Mouse (Mus musculus) heart, postnatal 4 days (tissue): ENCODE measurements around the gene Ap5z1. TPM values are rescaled to one million over a fixed set of nuclear protein-coding genes. Genes with fewer than 3 reads are reported as not detected.

Source experiments
- DNase-seq: peaks from one replicate; pipeline ENCODE4 v3.0.0; 2021
- total RNA-seq, 2 experiments: library from RNA; stranded (reverse); gene quantifications; 2 replicates each; pipeline ENCODE4 v1.2.3; 2021

The Ap5z1 gene
- total RNA-seq = 1 to 10 TPM; 6.0 to 8.2 TPM

DNA sequence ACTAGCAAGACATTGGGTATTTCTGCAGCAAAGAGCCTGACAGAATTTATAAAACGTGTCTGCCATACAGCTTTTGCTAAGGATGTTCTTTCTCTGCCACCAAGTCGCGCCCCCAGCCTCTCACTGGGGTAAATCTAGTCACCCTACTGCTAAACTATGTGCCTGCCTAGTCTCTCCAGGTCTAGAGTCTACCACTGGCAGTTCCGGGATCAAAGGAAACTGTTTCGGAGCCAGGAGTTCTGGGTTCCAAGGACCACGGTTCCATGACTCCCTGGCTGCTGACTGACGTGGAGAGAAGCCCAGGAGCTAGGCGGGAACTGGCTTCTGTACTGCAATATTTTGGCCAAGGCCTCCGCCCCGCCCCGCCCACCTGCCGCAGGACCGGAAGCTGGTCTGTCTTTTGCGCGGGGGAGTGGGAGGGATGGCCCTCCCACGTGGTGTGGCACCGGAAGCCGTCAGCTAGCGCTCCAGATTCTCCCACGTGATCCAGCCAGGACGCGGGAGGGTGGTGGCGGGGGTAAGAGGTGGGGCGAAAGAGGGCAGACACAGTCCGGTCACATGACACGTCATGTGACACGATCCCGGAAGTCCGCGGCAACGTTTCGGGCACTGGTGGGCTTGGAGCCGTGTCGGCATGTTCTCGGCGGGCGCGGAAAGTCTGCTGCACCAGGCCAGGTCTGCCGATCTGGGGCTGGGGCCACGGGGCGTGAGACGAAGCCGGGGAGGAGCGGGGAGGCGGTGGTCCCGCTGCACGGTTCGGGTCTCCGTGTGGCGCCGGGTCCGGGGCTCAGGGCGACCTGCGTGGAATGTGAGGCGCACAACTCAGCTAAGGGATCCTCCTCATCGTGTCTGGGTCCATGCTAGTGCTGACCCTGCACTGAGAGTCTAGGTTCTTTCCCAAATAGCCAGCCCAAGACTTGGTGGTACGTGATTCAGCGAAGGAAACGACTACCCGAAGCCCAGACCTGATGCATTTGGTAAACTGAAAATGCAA, at the start of gene Ap5z1:
Gene Ap5z1 (plus strand): TSS at position 484 of the 994 bp plus-strand sequence.
- DNase-seq = peak; percentile 94

DNA sequence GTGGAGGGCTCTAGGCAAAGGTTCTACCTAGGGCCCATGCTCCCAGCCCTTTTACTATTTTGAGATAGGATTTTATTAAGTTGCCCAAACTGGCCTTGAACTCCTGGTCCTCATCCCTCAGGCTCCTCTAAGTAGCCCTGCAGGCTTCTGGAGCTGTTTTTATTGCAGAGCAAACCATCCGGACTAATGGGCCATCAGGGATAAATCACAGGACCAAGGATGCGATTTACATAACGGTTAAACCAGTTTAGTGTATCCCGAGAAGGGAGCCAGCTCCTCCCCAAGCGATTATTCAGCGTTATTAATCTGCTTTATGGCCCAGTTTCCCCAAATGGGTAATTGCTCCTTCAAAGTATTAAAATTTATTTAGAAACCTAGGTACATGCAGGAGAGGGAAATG, 48.3 kb upstream of the Ap5z1 start:
- DNase-seq = no peak

DNA sequence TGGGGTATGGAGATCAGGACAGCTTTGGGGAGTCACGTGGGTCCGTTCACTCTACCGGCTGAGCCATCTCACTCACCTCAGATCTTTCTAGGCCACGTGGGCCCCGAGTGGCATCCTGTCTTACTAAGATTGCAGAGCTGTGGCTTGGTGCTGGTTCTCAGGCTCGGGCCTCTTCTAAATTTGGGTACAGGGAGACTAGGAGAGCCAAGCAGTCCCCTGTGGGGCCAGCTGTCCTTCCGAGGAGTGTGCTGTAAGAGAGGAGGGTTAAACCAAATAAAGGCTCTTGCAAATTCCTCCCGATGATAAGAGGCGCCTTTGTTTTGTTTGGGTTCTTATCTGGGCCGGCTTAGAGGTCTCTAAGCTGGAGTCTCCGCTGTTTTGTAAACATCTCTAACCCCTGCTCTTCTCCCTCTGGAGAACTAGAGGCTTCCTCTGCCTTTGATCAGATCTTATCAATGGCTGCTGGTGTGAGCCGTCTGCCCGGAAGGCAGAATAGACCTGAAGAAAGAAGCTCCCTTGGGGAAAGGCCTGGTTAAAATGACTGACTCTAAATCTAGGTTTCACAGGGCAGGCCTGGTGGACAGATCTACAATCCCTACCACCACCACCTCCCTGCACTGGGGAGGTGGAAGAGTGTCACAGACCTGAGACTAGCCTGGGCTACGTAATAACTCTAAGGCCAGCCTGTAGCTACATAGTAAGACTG, 47.5 kb upstream of the Ap5z1 start:
- no peak for DNase-seq

- no peak for DNase-seq
Measured at GRCm38 (mm10) chr5:142417104-142417503, 46.6 kb upstream of the Ap5z1 start.

GRCm38 (mm10) chr5:142417876-142418275, 45.9 kb upstream of the Ap5z1 start:
- DNase-seq = no peak

- DNase-seq = no peak
Measured at GRCm38 (mm10) chr5:142418419-142418818, 45.3 kb upstream of the Ap5z1 start.

DNA sequence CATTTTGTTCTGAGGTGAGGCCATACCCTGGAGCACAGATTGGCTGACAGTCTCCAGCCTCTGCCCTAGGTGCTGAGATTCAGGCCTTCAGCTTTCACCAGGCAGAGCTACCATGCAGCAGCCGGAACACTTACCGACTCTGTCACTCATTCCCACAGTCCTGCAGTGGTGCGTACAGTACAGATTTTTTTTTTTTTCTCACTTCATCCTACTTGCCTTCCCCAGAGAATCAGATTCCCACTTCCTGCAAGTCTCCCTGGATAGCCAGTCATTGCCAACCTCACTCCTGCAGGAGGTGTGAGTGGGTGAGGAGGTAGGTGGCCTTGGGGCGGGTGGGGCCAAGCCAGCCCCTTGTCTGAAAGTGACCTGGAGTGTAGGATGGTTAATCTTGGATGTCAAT, 43.4 kb upstream of the Ap5z1 start:
- DNase-seq = no peak

DNA sequence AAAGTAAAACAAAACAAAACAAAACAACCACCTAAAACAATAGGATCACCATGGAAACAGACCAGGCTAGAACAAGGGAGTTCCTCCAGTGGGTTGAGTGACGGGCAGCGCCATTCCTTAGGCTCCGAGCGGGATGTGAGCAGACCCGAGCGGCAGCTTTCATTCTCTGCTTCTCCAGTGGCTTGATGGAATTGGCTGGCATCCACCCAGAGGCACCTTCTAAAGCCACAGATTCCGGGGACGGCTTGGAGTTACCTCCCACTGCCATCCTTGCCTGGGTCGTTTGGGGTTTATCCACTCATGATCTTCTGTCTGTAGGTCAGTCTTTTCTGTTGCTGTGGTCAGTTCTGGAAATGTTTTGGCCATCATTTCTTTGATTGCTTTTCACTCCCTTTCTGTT, 42.8 kb upstream of the Ap5z1 start:
- peak; percentile 25 for DNase-seq

DNA sequence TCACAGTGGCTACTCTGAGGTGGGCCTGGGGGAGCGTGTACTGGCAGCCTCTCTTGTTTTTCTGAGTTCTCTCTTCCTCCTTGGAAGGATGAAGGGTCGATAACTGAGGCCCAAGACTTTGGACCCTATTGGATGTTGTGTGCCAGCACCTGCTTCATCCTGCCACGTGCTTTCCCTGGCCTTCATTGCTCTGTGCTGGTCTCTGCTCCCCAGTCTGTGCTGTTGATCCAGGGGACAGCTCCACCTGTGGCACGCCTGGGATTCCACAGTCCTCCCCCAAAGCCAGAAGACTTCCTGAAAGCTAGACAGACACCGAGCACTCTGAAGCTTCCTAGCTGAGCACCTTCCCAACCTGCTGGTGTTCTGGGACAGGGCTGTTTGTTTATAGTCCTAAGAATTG, 41.9 kb upstream of the Ap5z1 start:
- DNase-seq = no peak

GRCm38 (mm10) chr5:142423141-142423540, 40.6 kb upstream of the Ap5z1 start:
- no peak for DNase-seq

DNA sequence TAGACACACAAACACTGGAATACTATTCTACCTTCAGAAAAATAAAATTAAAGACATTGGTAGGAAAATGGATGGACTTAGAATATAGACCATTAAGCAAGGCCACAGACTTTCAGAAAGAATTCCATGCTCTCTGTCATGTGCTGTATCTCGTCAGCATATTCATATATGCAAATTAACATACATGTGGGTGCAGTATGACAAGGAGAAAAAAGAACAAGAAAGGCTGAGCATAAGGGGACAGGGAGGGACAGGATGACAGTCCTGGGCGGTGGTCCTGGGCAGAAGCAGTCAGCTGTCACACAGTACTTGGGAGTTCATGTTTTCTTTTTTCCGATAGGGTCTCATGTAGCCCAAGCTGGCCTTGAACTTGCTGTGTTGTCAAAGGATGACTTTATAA, 40.0 kb upstream of the Ap5z1 start:
- no peak for DNase-seq

GRCm38 (mm10) chr5:142424627-142425349, 39.0 kb upstream of the Ap5z1 start:
- peak; percentile 83 for DNase-seq

- no peak for DNase-seq
Measured at GRCm38 (mm10) chr5:142426476-142426875, 37.3 kb upstream of the Ap5z1 start.

- DNase-seq = peak; percentile 24
Measured at GRCm38 (mm10) chr5:142427876-142428275, 35.9 kb upstream of the Ap5z1 start.

DNA sequence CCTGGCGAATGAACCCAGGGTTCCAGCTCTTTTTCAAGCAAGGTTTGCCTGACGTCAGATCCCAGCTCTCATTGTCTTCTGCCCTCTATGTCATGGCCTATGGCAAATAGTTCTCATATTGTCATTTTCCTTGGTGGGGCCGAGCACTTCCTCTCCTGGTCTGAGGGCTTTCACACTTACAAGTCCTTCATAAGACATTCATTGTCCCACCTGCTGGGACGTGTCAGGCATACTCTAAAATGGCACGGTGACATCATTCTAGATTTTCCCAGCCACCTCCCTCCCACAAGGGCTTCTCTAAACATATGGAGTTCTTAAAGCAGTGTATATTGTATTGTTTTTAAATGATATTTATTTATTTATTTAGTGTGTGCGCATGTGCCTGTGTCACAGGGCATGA, 35.1 kb upstream of the Ap5z1 start:
- DNase-seq = no peak

DNA sequence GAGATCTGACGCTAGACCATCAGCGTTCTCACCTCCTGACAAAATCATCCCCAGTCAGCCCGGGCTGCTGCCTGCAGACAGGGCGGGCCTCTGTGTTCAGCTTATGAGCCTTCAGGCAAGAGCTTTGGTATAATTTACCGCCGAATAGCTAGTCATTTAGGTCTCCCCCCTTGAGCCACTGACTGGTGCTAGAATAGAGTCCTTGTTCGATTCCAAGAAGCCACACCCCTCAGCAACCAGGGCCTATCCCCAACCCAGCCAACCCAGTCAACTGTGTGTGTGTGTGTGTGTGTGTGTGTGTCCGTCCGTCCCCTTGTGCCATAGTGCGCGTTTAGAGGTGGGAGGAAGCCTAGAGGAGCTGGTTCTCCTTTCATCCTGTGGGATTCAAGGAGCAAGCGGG, 32.7 kb upstream of the Ap5z1 start:
- DNase-seq = no peak

GRCm38 (mm10) chr5:142431811-142432434, 31.8 kb upstream of the Ap5z1 start:
- DNase-seq = peak; percentile 30

GRCm38 (mm10) chr5:142432695-142433094, 31.0 kb upstream of the Ap5z1 start:
- no peak for DNase-seq

GRCm38 (mm10) chr5:142434052-142434451, 29.7 kb upstream of the Ap5z1 start:
- no peak for DNase-seq

- no peak for DNase-seq
Measured at GRCm38 (mm10) chr5:142435736-142436135, 28.0 kb upstream of the Ap5z1 start.

GRCm38 (mm10) chr5:142438380-142438938, 25.3 kb upstream of the Ap5z1 start:
- DNase-seq = no peak

DNA sequence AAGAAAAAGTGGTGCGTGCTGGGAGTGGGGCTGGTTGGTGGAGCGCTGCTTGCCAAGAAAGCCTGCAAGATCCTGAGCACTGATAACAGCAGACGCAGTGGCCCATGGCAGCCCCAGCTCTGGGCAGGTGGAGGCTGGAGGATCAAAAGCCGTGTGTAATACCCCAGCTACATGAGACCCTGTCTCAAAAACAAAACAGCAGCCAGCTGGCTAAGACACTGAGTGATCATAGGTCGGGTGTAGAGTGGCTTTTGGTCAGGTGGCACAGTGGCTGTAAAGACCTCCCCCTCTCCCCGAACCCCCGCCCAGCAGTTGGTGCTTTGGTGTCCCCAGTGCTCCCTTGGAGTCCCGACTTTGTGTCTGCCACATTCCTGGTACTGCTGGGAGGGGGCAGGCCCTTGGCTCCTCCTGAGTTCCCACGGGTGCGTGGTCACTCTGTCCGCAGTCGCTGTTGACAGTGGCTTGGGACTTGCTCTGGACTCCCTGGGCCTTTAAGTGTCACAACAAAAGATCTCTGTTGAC, 23.8 kb upstream of the Ap5z1 start:
- no peak for DNase-seq
